Mouse (Mus musculus) layer of hippocampus, adult 8-10 months (tissue): ENCODE measurements at regions not wholly inside any gene's neighbourhood (a gene's known extent, or its start where the extent isn't known, plus 50 kb on each side); places are given as distances from the start of the nearest gene placed in this dataset.
"Not testable (repeated sequence)": the region's sequence is repeated elsewhere in the genome, so short reads cannot be mapped to it uniquely, and the experiment has no call there.

Experiments
- DNase-seq, 2 experiments: peaks; one replicate each; pipeline ENCODE4 v3.0.0; 2022; ENCODE audit warnings: low spot score in 2 of 2

DNA sequence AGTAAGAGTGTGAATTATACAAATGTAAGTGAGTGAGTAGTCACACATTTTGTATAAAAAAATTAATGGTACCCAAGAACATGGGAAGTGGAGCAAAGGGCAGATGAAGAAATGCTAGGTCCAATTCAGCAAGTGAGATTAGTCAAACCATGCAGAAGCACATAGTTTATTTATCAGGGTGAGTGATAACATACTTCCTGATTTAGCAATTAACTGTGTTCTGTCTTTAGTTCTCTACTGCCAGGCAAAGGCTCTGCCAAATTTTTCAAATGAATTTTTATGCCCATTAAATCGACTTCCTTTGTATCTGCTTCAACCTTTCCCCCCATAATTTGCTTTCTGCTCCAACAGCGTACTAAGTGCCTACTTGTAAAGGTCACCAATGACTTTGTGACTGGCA lies 419.0 kb upstream of the N6amt1 start:
- DNase-seq = no peak

DNA sequence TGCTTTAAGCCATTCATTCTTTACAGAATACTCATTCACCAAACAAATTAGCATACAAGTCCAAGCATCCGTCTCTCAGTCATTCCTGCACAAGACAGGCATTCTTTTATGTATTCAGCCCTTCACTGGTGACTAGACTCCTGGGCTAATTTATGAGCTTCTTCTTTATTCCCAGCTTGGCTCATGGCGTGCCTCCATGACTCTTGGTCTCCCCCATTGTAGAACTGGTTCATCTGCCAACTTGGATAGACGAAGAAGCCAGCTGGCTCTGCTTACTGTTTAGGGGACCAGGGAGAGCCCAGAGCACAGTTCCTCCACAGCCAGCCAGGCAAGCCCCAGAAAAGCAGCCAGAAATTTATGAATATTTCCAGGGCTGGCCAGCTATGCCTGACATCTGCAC lies 421.2 kb upstream of the N6amt1 start:
- DNase-seq = peak; percentile 8 to 21

DNA sequence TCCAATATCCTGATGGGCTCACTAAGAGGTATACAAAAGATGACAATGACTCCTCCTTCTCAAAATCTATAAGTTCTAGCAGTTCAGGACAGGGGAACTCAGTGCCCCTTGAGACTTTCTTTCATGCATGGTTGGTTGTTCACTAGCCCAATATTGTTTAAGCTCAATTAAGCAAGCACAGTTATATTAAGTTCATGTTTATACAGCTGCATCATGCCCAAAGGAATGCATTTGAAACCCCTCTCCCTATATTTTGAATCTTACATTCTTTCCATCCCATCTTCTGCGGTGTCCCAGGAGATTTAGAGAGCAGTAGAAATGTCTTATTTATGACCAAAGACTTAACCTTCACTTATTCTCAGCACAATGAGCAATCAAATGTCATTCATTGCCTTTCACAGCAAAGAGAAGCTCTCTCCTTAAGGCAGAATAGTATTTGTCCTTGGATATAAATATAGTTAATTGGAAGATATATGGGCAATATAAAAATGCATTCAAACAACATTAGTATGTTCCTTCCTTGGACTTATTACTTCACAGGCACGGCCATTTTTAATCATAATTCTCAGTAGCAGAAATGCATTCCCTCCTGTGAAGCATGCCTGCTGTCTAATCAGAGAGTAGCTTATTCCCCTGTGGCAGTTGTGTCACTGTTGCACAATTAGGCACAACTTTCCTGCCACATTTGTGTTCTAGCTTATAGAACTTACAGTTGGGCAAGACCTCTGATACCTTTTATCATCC lies 455.8 kb upstream of the N6amt1 start:
- DNase-seq = no peak

DNA sequence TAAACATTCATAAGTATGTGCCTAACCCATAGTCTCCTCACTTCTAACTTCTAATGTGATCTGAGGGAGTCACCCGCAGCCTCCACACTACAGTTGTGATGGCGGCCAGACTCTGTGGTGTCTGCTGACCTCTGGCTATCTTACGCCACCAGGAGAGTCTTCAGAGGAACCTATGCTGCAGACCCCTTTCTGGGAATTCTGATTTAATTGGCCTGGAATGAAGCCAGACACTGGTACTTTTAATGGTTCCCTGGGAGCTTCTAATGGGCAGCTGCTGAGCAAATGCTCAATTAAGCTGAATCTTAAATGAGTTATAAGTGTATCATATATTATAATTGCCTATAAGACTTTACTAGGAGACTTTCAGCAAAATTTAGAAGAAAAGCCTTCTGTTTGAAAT lies 459.0 kb upstream of the N6amt1 start:
- no peak for DNase-seq

DNA sequence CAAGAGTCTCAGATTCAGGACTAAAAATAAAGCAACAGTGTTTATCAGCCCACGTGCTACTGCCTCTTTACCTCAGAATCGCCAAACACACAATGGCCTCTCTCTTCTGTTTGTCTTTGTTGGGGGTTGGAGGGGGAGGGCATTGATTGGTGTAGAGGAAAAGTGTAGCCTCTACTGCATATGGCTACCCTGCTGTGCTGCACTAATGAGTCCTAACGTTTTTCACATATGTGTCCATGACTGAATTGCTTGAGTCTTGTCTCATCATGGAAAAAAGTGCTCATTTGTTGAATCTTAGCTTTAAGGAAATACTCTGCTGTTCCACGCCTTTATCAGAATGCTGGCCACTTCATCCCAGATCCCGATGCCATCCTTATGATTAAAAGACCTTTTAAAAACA lies 459.7 kb upstream of the N6amt1 start:
- DNase-seq = no peak

DNA sequence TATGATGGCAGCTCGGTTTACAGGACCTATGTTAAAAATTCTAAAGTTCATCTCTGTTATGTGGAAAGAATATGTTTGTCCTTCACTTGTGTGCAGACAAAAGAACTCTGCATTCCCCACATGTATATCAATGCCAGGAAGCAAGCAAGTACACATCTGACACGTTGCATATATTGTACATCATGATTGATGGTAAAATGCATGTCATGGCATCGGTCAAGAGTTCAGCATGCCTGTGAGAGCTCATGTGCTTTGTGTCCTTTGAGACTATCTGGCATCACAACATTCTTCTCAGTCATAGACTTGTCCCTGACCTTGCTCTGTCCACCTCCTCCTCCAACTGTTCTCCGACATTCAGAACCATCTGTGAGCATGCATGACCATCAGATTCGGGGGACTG lies 465.6 kb upstream of the N6amt1 start:
- no peak for DNase-seq

DNA sequence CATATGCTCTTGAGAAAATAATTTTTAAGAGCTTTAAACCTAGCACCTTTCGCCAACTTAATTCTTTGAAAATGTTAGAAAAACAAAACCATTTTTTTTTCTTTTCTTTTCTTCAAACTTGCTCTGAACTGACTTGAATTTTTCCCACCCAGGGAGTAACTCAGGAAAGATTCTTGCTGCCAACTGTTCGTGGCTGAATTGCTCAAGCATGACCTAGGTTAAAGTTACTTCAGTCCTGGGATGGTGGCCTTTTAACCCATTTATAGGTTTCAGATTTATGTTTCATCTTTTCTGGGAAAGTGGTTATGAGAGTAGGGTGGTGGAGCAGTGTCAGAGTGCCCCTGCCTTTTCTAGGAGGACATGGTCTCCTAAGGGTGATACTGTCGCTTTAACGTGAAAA lies 466.4 kb upstream of the N6amt1 start:
- no peak for DNase-seq

DNA sequence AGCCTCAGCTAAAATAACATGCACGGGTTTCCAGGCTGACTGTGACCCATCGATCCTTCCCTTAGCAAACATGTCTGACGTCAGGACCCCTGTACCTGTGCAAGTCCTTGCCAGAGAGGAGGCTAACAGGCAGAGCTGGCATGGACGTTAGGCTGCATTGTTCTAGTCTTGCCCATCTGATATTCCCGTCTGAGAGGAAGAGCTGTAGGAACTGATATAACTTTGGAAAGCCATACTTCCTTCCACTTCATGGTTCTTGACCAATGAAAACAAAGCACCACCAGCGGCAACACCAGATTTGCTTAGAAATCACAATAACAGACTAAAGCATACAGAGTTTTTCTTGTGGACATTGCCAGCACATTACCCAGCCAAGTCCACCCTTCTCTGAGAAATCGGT lies 470.1 kb upstream of the N6amt1 start:
- no peak for DNase-seq

DNA sequence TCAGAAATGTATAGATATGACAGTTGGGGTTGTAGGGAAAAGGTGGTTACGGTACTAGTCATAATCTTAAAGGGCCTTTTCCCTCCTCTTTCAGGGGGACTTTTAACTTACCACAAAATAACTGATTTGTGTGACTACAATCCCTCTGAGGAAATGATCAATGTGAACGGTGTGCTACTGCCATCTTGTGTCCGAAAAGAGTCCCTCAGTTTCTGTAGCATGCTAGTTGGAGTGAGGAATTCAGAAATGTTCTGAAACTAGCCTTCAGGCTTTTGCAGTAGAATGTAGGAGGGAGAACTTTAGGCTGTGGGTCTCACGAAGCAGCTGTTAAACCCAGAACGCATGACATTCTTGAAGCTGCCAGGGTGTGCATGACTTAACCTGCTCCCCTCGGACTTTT lies 471.5 kb upstream of the N6amt1 start:
- peak in 1 of 2 experiments; percentile 38 for DNase-seq

DNA sequence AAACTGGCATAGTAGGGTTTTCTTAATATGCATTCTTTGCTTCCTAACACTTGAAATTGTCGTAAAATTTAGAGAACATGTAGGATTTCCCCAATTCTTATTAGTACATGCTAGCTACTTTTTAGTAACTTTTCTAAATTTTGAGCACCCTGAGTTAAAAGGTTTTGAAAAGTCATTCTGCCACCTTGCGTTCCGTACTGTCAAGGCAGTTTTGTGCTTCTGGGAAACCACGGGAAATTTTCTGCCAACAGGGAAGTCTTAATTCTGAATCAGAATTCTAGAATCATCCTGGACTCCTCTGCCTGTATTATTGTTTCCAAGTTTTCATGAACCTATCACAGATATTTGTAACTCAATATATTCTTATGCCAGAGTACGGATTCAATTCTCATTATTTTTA lies 472.4 kb upstream of the N6amt1 start:
- DNase-seq = no peak

DNA sequence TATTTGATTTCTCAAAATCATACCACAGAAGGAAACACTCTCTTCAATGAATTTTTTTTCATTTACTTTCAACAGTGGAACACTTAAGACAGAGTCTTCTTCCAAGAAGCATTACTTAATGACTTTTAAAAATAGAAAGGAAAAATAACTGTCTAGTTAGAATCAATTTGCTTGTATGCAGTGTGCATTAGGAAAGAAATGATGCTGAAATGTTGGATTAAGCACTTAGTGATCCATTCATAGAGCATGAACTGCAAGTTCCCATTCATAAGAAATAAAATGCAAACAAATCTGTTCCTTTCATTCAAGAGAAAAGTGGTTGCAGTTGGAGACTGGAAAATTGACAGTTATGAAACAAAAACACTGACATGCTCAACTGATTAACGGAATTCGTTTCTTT lies 493.2 kb upstream of the N6amt1 start:
- DNase-seq = no peak

DNA sequence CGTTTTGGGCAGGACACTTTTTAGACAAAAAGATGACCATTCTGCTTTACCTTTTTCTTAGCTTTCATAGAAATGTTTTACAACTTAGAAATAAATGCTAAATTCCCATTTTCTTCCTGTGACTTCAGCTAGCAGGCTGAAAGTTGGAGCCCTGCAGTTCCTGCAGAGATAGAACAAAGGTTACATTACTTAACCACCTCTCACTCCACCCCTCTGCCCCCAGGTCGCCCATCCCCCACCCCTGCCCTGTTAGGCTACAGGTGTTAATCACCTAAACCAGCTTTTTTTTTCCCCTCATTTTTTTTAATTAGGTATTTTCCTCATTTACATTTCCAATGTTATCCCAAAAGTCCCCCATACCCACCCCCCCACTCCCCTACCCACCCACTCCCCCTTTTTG lies 498.1 kb upstream of the N6amt1 start:
- no peak for DNase-seq

DNA sequence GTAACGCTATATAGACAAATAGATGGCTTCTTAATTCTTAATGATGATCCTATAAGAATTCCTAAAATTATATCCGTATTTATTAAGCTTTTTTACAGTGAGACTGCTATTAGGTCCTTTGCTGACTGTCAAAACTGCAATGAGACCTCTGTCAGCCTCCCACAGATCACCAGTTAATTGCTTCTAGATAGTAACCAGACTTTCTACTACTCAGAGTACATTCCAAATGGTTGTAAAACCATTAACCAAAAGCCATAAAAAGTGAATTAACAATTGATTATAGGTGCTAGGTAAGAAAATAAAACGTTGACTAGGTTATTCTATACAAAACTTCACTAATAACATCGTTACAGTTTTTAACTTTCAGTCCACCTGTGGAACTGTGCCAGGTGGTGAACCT lies 498.7 kb upstream of the N6amt1 start:
- no peak for DNase-seq

DNA sequence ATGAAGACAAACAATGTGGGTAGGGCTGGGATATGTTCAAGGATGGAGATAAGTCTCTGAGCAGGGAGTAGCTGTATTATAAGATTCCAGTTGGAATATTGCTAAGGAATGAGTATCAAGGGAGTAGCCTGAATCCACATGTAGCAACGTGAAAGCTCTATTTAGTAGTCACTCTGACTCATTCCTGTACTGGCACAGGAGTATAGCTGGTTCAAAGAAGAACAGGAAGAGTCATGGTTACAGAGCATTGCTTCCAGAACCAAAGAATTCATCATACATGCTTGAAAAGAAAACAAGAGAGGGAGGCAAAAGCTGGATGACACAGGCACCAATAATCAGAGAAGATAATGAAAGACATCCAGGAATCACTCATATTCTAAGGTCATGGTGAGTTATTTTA lies 500.6 kb upstream of the N6amt1 start:
- no peak for DNase-seq

DNA sequence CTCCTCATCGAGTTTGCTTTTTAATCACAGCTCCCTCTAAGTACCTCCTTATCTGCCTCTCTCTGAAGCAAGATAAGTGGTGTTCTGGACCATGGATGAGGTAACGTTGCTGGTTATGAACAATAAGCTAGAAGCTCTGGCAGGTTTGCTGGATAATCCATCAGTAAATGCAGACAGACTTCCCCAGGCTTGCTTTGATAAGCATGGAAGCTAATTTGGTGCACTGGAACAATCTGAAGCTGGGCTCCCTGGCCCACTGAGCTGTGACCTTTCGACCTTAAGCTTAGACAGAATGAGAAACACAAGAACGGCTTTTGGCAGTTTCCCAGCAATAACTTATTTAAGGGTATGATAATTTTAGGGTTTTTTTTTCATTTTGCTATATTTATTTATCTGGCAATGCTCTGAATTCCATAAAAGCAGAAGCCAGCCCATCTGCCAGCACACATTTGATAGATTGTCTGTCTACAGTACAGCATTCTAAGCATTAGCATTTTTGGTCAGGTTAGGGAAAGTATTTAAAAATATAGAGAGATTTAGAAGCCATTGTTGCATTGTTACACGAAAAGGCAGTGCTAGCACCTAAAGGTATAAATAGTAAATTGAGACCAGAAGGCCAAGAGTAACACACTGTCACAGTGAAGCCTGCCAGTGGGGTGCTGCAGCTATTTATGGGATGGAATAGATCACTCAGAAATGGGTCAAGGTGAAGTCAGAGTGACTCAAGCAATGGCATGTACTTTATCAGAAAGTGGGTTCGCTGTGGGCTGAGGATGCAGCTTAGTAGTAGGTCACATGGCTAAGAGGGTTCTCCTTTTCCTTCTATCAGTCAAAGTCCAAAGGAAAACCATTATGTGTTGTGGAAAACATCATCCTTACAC lies 515.3 kb upstream of the N6amt1 start:
- DNase-seq = peak; percentile 36 to 57

DNA sequence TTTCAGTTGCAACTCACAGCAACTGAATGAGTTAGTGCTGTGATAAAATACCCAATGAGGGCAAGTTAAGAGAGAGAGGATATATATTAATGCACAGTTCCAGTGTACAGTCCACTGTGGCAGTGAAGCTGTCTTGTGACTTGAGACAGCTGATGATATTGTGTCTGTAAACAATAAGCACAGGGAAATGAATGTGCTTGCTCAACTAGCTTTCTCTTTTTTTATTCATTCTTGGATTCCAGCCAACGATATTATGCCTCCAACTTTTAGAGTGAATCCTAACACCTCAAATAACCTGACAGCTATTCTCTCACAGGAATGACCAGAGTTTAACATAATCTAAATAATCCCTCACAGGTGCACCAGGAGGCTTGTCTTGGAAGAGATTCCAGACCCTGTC lies 526.3 kb upstream of the N6amt1 start:
- no peak for DNase-seq

DNA sequence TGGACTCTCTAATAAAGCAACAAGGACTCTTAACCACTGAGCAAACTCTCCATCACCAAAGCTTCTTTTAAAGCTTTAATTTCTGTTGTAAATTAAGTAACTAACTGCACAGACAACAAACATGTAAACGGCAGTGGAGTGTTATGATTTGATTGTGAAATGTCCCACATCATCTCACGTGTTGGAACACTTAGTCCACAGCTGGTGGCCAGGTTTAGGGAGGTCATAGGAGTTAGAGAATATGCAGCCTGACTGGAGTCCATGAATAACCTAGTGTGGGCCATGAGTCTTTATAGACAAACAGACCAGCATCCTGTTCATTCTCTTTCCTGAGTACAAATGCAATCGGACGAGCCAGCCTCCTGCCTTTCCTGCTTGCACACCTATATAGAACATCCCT lies 527.3 kb upstream of the N6amt1 start:
- DNase-seq = no peak

DNA sequence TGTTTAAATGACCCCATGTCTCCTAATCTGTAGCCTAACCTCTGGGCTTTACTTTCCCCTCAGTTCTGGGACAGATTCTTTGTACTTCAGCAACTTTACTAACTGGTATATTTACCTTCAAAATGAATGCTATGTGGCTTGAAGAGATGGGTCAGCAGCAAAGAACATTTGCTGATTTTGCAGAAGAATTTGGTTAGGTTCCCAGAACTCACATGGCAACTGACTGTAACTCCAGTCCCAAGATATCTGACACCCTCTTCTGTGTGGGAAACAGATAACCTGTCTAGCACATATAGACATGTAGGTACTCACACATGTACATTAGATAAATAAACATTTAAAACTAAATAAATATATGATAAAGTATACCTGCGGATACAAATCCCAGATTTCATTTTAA lies 530.5 kb upstream of the N6amt1 start:
- DNase-seq = no peak

DNA sequence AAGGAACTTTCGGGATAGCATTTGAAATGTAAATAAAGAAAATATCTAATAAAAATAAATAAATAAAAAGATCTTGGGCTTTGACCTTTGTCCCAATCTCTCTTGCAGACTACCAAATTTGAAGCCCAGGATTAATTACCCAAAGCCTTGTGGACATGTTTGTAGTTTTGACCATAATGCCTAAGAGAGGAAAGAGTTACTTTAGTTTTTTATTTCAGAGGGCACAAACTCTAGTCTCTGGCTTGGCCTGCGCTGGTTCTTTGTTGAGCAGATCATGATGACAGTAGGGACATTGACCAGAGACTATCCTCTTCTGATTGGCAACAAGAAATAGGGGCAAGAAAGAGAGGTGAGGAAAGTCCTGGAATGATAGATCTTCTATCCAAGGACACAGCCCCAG lies 532.4 kb upstream of the N6amt1 start:
- DNase-seq = no peak

DNA sequence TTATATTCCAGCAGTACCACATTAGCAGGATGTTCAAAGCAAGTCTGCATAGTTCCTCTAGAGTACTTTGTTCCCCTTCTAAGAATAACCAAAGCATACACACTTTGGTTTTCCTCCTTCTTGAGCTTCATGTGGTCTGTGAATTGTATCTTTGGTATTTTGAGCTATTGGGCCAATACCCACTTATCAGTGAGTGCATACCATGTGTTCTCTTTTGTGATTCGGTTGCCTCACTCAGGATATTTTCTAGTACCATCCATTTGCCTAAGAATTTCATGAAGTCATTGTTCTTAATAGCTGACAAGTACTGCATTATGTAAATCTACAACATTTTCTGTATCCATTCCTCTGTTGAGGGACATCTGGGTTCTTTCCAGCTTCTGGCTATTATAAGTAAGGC lies 535.3 kb upstream of the N6amt1 start:
- not testable (repeated sequence) for DNase-seq

DNA sequence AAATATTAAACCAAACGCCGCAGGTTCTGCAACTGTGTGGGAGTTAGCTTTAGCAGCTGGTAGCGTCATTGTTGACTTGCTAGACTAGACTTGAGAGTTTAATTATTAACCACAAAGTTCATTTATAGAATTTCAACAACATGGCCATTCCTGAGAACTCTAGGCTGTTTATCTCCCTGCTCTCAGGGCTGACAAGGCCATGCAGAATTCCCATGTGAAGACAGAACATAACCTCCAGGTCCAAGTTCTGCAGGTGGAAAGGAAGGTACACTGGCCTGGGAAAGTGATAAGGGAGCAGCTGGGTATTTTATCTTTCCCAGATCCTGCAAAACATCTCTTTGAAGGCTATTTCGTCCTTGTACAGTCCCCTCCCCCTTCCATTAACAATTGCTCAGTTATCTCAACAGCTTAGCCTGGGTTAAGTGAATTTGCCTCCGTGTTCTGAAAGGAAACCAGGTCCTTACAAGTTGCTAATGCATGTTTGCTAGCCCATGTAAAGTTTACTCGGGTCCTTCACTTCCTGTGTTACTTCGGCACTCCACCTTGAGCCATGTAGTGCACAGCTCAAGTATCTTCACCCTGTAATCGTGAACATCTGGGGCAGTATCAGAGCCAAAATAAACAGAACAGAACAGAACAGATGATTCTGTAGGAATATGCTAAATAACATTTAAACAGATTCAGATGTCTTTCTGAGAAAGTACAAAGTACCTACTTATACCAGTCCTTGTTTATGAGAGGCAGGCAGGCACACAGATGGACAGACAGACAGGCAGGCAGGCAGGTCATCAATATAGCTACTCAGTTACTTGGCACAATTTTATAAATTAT lies 537.0 kb upstream of the N6amt1 start:
- DNase-seq = peak; percentile 28 to 46

DNA sequence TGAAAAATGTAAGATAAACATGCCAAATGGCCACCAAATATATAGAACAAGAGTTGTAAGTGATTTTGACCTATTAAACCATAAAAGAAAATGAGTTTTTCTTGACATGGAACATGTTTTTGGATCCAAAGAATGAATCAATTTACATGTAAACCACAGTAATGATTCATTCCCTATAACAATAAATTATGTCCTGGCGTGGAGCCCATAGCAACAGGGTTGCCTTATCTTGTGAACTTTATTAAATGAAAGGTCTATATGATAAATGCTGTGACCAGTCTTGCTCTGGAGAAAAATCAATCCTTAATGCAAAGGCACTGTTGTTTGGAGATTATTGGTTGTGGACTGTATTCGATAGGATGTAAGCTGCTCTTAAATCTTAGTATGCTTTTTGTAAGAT lies 538.0 kb upstream of the N6amt1 start:
- DNase-seq = no peak
